Mouse (Mus musculus): ENCODE results near the gene Immp2l.
A peak's percentile ranks its signal among the peaks of the same experiment; 100 is the strongest.

The Immp2l gene

GRCm38 (mm10) chr12:41539989-41540388 is 516.1 kb downstream of the Immp2l start:
- DNase-seq (ENCODE audit: low read depth), result no peak

- DNase-seq (ENCODE audit: low read depth), result no peak
These were observed 527.7 kb downstream of the Immp2l start for GRCm38 (mm10) chr12:41551578-41551977.

- no peak for DNase-seq (ENCODE audit: low read depth)
These were observed 533.9 kb downstream of the Immp2l start for GRCm38 (mm10) chr12:41557832-41558231.

- DNase-seq (ENCODE audit: low read depth), result no peak
These were observed 535.3 kb downstream of the Immp2l start for GRCm38 (mm10) chr12:41558956-41559735.

- DNase-seq (ENCODE audit: low read depth), result peak; percentile 5
These were observed 541.9 kb downstream of the Immp2l start for GRCm38 (mm10) chr12:41565540-41566432.

- DNase-seq (ENCODE audit: low read depth), result no peak
These were observed 542.5 kb downstream of the Immp2l start for GRCm38 (mm10) chr12:41566433-41566794.

- no peak for DNase-seq (ENCODE audit: low read depth)
These were observed 549.9 kb downstream of the Immp2l start for GRCm38 (mm10) chr12:41573754-41574153.

- no peak for DNase-seq (ENCODE audit: low read depth)
These were observed 551.3 kb downstream of the Immp2l start for GRCm38 (mm10) chr12:41575221-41575620.

- DNase-seq (ENCODE audit: low read depth), result no peak
These were observed 569.5 kb downstream of the Immp2l start for GRCm38 (mm10) chr12:41593401-41593800.

GRCm38 (mm10) chr12:41594037-41594436 is 570.1 kb downstream of the Immp2l start:
- DNase-seq (ENCODE audit: low read depth), result no peak

- DNase-seq (ENCODE audit: low read depth), result no peak
These were observed 591.4 kb downstream of the Immp2l start for GRCm38 (mm10) chr12:41615271-41615670.

- DNase-seq (ENCODE audit: low read depth), result no peak
These were observed 597.5 kb downstream of the Immp2l start for GRCm38 (mm10) chr12:41621341-41621740.

GRCm38 (mm10) chr12:41643262-41643661 is 619.4 kb downstream of the Immp2l start:
- no peak for DNase-seq (ENCODE audit: low read depth)

- DNase-seq (ENCODE audit: low read depth), result peak; percentile 1
These were observed 621.1 kb downstream of the Immp2l start for GRCm38 (mm10) chr12:41644802-41645551.

- no peak for DNase-seq (ENCODE audit: low read depth)
These were observed 623.2 kb downstream of the Immp2l start for GRCm38 (mm10) chr12:41646956-41647575.

- no peak for DNase-seq (ENCODE audit: low read depth)
These were observed 623.8 kb downstream of the Immp2l start for GRCm38 (mm10) chr12:41647675-41648074.

- DNase-seq (ENCODE audit: low read depth), result no peak
These were observed 626.1 kb downstream of the Immp2l start for GRCm38 (mm10) chr12:41649826-41650541.

GRCm38 (mm10) chr12:41668280-41668679 is 644.4 kb downstream of the Immp2l start:
- no peak for DNase-seq (ENCODE audit: low read depth)

GRCm38 (mm10) chr12:41669481-41669880 is 645.6 kb downstream of the Immp2l start:
- no peak for DNase-seq (ENCODE audit: low read depth)

- no peak for DNase-seq (ENCODE audit: low read depth)
These were observed 651.0 kb downstream of the Immp2l start for GRCm38 (mm10) chr12:41674861-41675260.

- no peak for DNase-seq (ENCODE audit: low read depth)
These were observed 656.3 kb downstream of the Immp2l start for GRCm38 (mm10) chr12:41680141-41680540.

Measured in naive thymus-derived CD4-positive, alpha-beta T cell, adult 2 months (primary cell).